Mouse (Mus musculus): ENCODE results near the gene Dab2ip.

GRCm38 (mm10) chr2:35607476-35607875 is 49.4 kb downstream of the Dab2ip start:
- TF ChIP-seq POLR2A (IDR thresholded peaks at IDR 0.05; ENCODE audit: borderline replicate concordance, low read depth, low read length) (no peak), CTCF (IDR thresholded peaks at IDR 0.05; ENCODE audit: low read depth, low read length) (no peak)
